Mouse (Mus musculus) lung, embryonic 16.5 days (tissue): ENCODE data around the gene Gpbp1. TPM values are rescaled to one million over a fixed set of nuclear protein-coding genes. Genes with fewer than 3 reads are reported as not detected.

ENCODE experiments used
- ATAC-seq: fragments of 200-750 bp; cut with Nextera tagmentation; 2 replicates; pipeline ENCODE4 v1.8.0; 2017; ENCODE audit warnings: low read depth, mild to moderate bottlenecking, moderate library complexity
- H3K27ac ChIP-seq: fragments of 300-500 bp; sonication (generic); 2 replicates; pipeline ENCODE4 v1.5.1; 2014; ENCODE audit warnings: mild to moderate bottlenecking, control low read depth, low read length
- H3K27me3 ChIP-seq: fragments of 300-500 bp; sonication (generic); 2 replicates; pipeline ENCODE4 v1.6.1; 2014; ENCODE audit warnings: low read depth, low read length, mixed read lengths; ENCODE audit not compliant: control insufficient read depth, insufficient read depth
- H3K36me3 ChIP-seq: fragments of 300-500 bp; sonication (generic); 2 replicates; pipeline ENCODE4 v1.6.1; 2014; ENCODE audit warnings: low read length; ENCODE audit not compliant: control insufficient read depth, insufficient read depth
- H3K4me1 ChIP-seq: fragments of 300-500 bp; sonication (generic); replicated peaks from 2 replicates; pipeline ENCODE4 v1.6.1; 2014; ENCODE audit warnings: low read length, mixed read lengths; ENCODE audit not compliant: control insufficient read depth, insufficient read depth
- H3K4me2 ChIP-seq: fragments of 300-500 bp; sonication (generic); 2 replicates; pipeline ENCODE4 v1.6.1; 2014; ENCODE audit warnings: low read depth, low read length, control low read depth
- H3K4me3 ChIP-seq: fragments of 300-500 bp; sonication (generic); 2 replicates; pipeline ENCODE4 v1.5.1; 2014; ENCODE audit warnings: mild to moderate bottlenecking, low read length, control low read depth
- H3K9ac ChIP-seq: fragments of 300-500 bp; sonication (generic); 2 replicates; pipeline ENCODE4 v1.6.1; 2014; ENCODE audit warnings: low read length, control low read depth
- H3K9me3 ChIP-seq: fragments of 300-500 bp; sonication (generic); 2 replicates; pipeline ENCODE4 v1.6.1; 2016; ENCODE audit warnings: low read length; ENCODE audit not compliant: control insufficient read depth
- WGBS: fragments of 180-500 bp; shearing (Covaris S2); extraction: QIAGEN DNeasy Blood & Tissue Kit; methylation state at CpG from one replicate; pipeline ENCODE4 v1.1.7; 2014; 5-methylcytosine and 5-hydroxymethylcytosine counted together
- polyA plus RNA-seq: library from polyadenylated mRNA; unstranded; fragments of >200 nt; fragmentation: Nextera tagmentation; extraction: Ambion mirVana; gene quantifications from 2 replicates; pipeline ENCODE4 v1.2.1, GENCODE M21; 2015

Gene Gpbp1
- polyA plus RNA-seq, 1 experiment from 2014 or later = 88.7 TPM

DNA sequence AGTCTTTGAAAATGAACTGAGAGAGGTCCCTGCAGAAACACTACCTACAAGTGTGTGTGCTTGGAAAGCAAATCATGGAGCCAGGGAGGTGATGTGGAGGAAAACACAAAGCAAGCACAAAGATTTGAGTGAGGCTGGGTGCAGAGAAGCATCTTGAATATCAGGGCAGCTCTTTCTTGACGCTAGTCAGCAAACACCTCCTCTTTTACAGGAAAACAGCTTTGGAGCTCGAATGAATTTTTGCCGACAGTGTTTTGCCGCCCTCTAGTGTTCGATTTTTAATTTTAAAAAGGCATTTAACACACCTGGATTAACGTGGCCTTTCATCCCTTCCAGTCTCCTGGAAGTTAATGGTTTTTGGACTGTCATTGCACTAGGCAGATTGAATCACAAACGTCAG lies 79.1 kb downstream of the Gpbp1 start:
- no peak overlapping the region for H3K4me2 ChIP-seq
- no peak overlapping the region for H3K27ac ChIP-seq
- ATAC-seq = peak; percentile 36; the same call in 1 of the 2 replicates
- under 1% methylated on average over 7 of the region's 7 CpGs for WGBS
- H3K9me3 ChIP-seq = no peaks in the 10 kb centered on the region
- H3K27me3 ChIP-seq = no peaks in the 10 kb centered on the region
- no peaks in the 10 kb centered on the region; the same call in 1 of the 2 replicates for H3K4me1 ChIP-seq
- no peak overlapping the region for H3K4me3 ChIP-seq
- no peaks in the 10 kb centered on the region for H3K36me3 ChIP-seq
- no peak overlapping the region for H3K9ac ChIP-seq

DNA sequence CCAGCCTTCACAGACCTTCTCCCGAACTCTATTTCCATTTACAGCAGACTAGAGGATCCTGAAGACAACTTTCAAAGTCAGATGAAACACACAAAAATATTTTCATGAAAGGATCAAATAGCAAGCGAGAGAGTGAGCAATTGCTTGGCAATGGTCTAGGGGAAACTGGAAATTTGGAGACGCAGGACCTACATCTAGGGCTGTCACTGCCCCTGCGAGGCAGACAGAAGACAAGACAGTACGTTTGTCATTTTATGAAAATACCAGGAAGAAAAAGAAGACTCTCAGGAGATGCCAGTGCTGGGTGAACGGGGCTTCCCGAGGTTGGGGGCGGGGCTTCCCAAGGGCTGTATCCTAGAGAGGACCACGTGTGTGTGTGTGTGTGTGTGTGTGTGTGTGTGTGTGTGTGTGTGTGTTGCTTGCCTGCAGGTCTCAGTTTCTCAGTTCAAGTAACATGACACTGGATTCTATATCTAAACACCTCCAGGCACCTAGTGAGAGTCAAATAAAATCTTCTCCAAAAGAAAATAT lies 83.0 kb downstream of the Gpbp1 start:
- Histone ChIP-seq H3K4me3 (no peak overlapping the region), H3K9ac (no peak overlapping the region), H3K9me3 (no peaks in the 10 kb centered on the region), H3K27me3 (no peaks in the 10 kb centered on the region), H3K4me2 (no peak overlapping the region), H3K4me1 (no peaks in the 10 kb centered on the region; the same call in 1 of the 2 replicates), H3K36me3 (no peaks in the 10 kb centered on the region), H3K27ac (0 out of 2 replicates have a peak overlapping the region, but pooled peaks have one; percentile 40)
- 38% methylated on average over 9 of the region's 9 CpGs for WGBS
- peak; percentile 38; the same call in 1 of the 2 replicates for ATAC-seq

DNA sequence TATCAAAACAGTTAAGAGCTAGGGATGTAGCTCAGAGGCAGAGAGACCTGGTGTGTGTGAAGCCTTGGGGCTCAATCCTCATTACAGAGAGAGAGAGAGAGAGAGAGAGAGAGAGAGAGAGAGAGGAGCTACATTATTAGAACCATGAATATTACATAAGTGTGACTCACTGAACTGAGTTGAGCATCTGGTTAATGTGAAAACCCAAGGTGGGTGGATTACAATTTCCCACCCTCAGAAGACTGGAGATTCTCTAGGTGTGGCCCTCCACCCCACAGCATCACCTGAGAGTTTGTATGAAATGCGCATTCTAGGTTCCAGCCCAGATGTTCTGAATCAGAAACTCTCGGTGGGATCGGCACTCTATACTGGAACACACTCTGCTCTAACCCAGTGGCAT lies 84.0 kb downstream of the Gpbp1 start:
- no peak overlapping the region for H3K9ac ChIP-seq
- 84% methylated on average over 3 of the region's 3 CpGs for WGBS
- no peaks in the 10 kb centered on the region; the same call in 1 of the 2 replicates for H3K4me1 ChIP-seq
- H3K4me3 ChIP-seq = no peak overlapping the region
- no peak for ATAC-seq
- no peaks in the 10 kb centered on the region for H3K27me3 ChIP-seq
- H3K27ac ChIP-seq = no peak overlapping the region
- H3K36me3 ChIP-seq = no peaks in the 10 kb centered on the region
- no peaks in the 10 kb centered on the region for H3K9me3 ChIP-seq
- H3K4me2 ChIP-seq = no peak overlapping the region

DNA sequence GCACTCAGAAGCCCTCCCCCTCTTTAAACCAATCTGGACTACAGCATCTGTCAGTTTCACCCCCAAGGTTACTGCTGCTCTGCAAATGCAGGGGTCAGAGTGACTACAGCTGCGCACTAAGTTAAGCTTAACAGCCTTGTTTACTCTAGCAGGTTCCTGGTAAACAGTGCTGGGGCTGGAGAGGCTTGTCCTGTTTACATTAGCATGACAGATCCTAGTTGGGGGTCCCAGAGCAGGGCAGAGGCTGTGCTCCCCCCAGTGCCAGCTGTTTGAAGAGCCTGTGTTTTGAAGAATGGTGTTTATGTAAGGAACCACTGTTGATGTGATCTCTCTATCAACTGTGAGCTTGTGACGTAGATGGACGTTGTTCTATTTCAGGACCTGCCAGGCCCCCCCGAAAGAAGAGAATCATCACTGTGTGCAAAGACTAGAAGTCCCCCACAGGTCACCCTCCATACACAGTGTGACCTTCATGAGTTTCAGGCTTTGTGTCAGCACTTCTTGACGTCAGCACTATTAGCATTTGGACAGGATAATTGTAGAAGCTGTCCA lies 92.2 kb downstream of the Gpbp1 start:
- 9% methylated on average over 5 of the region's 5 CpGs for WGBS
- no peaks in the 10 kb centered on the region for H3K36me3 ChIP-seq
- ATAC-seq = peak; percentile 97
- no peaks in the 10 kb centered on the region for H3K9me3 ChIP-seq
- H3K9ac ChIP-seq = no peak overlapping the region
- no peak overlapping the region for H3K4me2 ChIP-seq
- H3K4me1 ChIP-seq = peaks cover 16% of the 10 kb centered on the region
- no peak overlapping the region for H3K4me3 ChIP-seq
- H3K27me3 ChIP-seq = no peaks in the 10 kb centered on the region
- peak overlapping the region; percentile 74 for H3K27ac ChIP-seq

DNA sequence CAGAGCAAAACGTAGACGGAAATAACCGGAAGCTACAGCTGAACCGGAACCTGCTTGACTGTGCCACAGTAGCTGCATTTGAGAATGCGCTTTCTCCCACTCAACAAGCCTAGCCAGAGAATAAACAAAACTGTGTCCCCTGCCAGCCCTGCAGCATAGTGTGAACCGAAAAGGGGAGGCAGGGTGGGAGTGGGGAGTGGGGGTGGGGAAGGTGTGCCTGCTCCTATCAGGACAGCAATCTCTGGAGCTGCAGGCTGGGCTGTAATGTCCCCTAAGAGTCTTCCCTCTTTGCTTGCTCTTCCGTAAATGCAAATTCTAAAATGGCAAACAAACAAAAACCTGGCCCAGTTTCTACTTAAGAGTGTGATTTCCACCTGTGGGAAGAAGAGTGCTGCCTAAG lies 92.8 kb downstream of the Gpbp1 start:
- Histone ChIP-seq H3K9me3 (no peaks in the 10 kb centered on the region), H3K36me3 (no peaks in the 10 kb centered on the region), H3K27me3 (no peaks in the 10 kb centered on the region), H3K9ac (no peak overlapping the region), H3K4me1 (peaks cover 16% of the 10 kb centered on the region), H3K27ac (peak overlapping the region; percentile 74), H3K4me3 (no peak overlapping the region), H3K4me2 (peak overlapping the region; percentile 3; the same call in 1 of the 2 replicates)
- WGBS = 10% methylated on average over 7 of the region's 7 CpGs
- peak; percentile 32; the same call in 1 of the 2 replicates for ATAC-seq

DNA sequence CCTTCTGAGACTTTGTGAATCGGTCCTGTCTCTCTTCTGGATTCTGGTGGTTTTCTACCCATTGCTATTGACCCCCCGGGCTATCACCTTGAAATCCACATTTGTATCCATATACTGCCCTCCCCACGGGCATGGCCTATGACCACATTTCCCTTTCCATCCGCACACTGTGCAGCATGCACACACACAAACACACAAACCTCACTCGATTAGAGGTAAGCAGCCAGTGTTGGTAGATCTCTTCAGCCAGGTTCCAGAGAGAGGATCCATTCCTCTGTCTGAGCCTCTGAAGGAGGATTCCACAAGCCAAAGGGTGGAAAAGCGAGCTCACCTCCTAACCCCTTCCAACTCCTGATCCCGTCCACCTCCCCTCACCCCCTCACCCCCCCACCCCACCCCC lies 94.4 kb downstream of the Gpbp1 start:
- H3K27me3 ChIP-seq = no peaks in the 10 kb centered on the region
- no peak for ATAC-seq
- peak overlapping the region; percentile 19 for H3K27ac ChIP-seq
- H3K9me3 ChIP-seq = no peaks in the 10 kb centered on the region
- WGBS = 88% methylated on average over 7 of the region's 7 CpGs
- peaks cover 16% of the 10 kb centered on the region for H3K4me1 ChIP-seq
- no peak overlapping the region for H3K4me2 ChIP-seq
- no peaks in the 10 kb centered on the region for H3K36me3 ChIP-seq
- H3K9ac ChIP-seq = no peak overlapping the region
- H3K4me3 ChIP-seq = no peak overlapping the region

DNA sequence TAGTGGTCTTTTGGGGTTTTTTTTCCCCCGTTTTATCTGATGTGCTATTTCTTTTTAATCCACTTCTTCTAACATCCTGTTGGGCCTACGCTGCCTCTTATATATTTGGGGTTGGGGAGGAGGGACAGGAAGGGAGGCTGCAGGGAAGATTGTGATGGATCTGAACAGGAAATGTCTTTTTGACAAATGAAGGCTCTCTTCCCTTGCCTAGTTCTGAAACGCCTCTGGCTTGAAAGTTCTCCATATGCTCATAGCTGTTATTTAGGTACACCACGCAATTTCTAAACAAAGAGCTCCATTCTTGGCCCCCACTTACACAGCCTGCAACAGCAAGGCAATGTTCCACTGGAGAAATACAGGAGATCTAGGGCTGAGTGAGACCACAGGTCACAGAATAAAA lies 95.0 kb downstream of the Gpbp1 start:
- no peak overlapping the region for H3K9ac ChIP-seq
- peak overlapping the region; percentile 62 for H3K27ac ChIP-seq
- no peaks in the 10 kb centered on the region for H3K36me3 ChIP-seq
- H3K4me3 ChIP-seq = no peak overlapping the region
- no peaks in the 10 kb centered on the region for H3K27me3 ChIP-seq
- no peaks in the 10 kb centered on the region for H3K9me3 ChIP-seq
- no peak for ATAC-seq
- WGBS = 41% methylated on average over 4 of the region's 4 CpGs
- H3K4me2 ChIP-seq = no peak overlapping the region
- H3K4me1 ChIP-seq = peaks cover 16% of the 10 kb centered on the region

DNA sequence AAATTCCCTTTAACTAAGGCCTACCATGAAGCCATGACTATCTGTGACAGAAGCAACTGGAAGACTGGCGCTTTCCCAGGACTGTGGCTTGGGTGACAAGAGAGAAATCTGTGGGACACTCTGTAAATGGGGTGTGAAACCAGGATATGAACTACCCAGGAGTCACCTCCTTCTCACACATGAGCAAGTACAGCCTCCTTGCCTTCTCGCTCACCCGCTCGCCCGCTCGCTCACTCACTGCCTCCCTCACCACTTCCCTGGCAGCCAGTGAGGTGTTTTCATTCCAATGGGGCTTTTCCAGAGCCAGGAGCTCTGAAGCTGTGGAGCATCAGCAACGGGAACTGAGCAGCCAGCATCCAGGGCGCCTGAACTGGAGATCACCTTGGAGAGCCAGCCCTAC lies 95.6 kb downstream of the Gpbp1 start:
- 67% methylated on average over 8 of the region's 8 CpGs for WGBS
- no peaks in the 10 kb centered on the region for H3K27me3 ChIP-seq
- H3K9me3 ChIP-seq = no peaks in the 10 kb centered on the region
- no peak for ATAC-seq
- H3K4me2 ChIP-seq = no peak overlapping the region
- peaks cover 16% of the 10 kb centered on the region for H3K4me1 ChIP-seq
- no peak overlapping the region for H3K9ac ChIP-seq
- peak overlapping the region; percentile 62 for H3K27ac ChIP-seq
- H3K36me3 ChIP-seq = no peaks in the 10 kb centered on the region
- H3K4me3 ChIP-seq = no peak overlapping the region

DNA sequence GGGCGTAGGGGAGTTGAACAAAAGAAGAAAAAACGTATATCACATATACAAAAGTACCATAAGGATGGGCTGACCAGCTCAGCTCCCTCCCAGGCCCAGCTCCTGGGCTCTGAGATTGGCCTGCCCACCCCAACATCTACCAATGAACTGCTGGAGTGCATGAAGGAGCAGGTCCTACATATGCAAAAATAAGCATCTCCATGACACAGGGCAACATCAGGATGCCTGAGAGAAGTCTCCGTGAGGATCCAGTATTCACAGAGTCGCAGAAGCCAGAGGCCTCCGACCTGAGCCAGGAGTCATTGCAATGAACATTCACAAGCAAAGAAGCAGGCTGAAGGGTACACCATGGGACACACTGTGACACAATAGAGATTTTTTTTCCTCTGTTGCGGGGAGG lies 96.5 kb downstream of the Gpbp1 start:
- Histone ChIP-seq H3K9ac (no peak overlapping the region), H3K4me2 (no peak overlapping the region), H3K4me1 (peaks cover 16% of the 10 kb centered on the region), H3K4me3 (no peak overlapping the region), H3K36me3 (no peaks in the 10 kb centered on the region), H3K27me3 (no peaks in the 10 kb centered on the region), H3K9me3 (no peaks in the 10 kb centered on the region), H3K27ac (no peak overlapping the region)
- ATAC-seq = no peak
- whole genome bisulfite sequencing = 87% methylated on average over 6 of the region's 6 CpGs
